Mouse (Mus musculus): ENCODE data around the gene Adam10. TPM values are rescaled to one million over a fixed set of nuclear protein-coding genes. Genes with fewer than 3 reads are reported as not detected.

Adam10 gene
- polyA plus RNA-seq, 1 experiment from 2014 or later: 61.5 TPM

- Histone ChIP-seq H3K4me3 (no peak overlapping the region), H3K9me3 (no peaks in the 10 kb centered on the region), H3K9ac (no peak overlapping the region), H3K27me3 (replicated peaks) (no peaks in the 10 kb centered on the region), H3K4me2 (no peak overlapping the region), H3K4me1 (peaks cover 6% of the 10 kb centered on the region; the same call in 1 of the 2 replicates), H3K36me3 (replicated peaks) (no peaks in the 10 kb centered on the region), H3K27ac (no peak overlapping the region)
- 87% methylated on average over 3 of the region's 3 CpGs for WGBS
- ATAC-seq (replicated peaks): no peak
Observed at GRCm38 (mm10) chr9:70801761-70802160, 123.0 kb downstream of the Adam10 start.

GRCm38 (mm10) chr9:70802816-70803215, 124.0 kb downstream of the Adam10 start:
- no peaks in the 10 kb centered on the region for H3K36me3 ChIP-seq (replicated peaks)
- H3K27ac ChIP-seq: no peak overlapping the region
- no peaks in the 10 kb centered on the region for H3K27me3 ChIP-seq (replicated peaks)
- no peak overlapping the region for H3K4me2 ChIP-seq
- no peak overlapping the region for H3K4me3 ChIP-seq
- H3K9me3 ChIP-seq: no peaks in the 10 kb centered on the region
- WGBS: 80% methylated on average over 3 of the region's 3 CpGs
- no peak for ATAC-seq (replicated peaks)
- H3K9ac ChIP-seq: no peak overlapping the region
- peaks cover 6% of the 10 kb centered on the region; the same call in 1 of the 2 replicates for H3K4me1 ChIP-seq

GRCm38 (mm10) chr9:70806069-70806468, 127.3 kb downstream of the Adam10 start:
- Histone ChIP-seq H3K27ac (no peak overlapping the region), H3K9ac (no peak overlapping the region), H3K4me2 (no peak overlapping the region), H3K4me3 (no peak overlapping the region), H3K36me3 (replicated peaks) (no peaks in the 10 kb centered on the region), H3K4me1 (no peaks in the 10 kb centered on the region; the same call in 1 of the 2 replicates), H3K9me3 (no peaks in the 10 kb centered on the region), H3K27me3 (replicated peaks) (no peaks in the 10 kb centered on the region)
- WGBS: 50% methylated on average over 1 of the region's 1 CpGs
- ATAC-seq (replicated peaks): no peak

- Histone ChIP-seq H3K36me3 (replicated peaks) (no peaks in the 10 kb centered on the region), H3K4me3 (no peak overlapping the region), H3K9me3 (no peaks in the 10 kb centered on the region), H3K4me2 (no peak overlapping the region), H3K9ac (no peak overlapping the region), H3K4me1 (no peaks in the 10 kb centered on the region), H3K27ac (no peak overlapping the region), H3K27me3 (replicated peaks) (no peaks in the 10 kb centered on the region)
- ATAC-seq (replicated peaks): no peak
- WGBS: 77% methylated on average over 11 of the region's 11 CpGs
Observed at GRCm38 (mm10) chr9:70807714-70808113, 128.9 kb downstream of the Adam10 start.

- Histone ChIP-seq H3K9me3 (no peaks in the 10 kb centered on the region), H3K27ac (no peak overlapping the region), H3K9ac (no peak overlapping the region), H3K36me3 (replicated peaks) (no peaks in the 10 kb centered on the region), H3K4me3 (no peak overlapping the region), H3K4me1 (no peaks in the 10 kb centered on the region), H3K27me3 (replicated peaks) (no peaks in the 10 kb centered on the region), H3K4me2 (no peak overlapping the region)
- ATAC-seq (replicated peaks): no peak
- WGBS: 96% methylated on average over 12 of the region's 12 CpGs
Observed at GRCm38 (mm10) chr9:70812551-70812950, 133.8 kb downstream of the Adam10 start.

GRCm38 (mm10) chr9:70816701-70817305, 138.0 kb downstream of the Adam10 start:
- no peaks in the 10 kb centered on the region for H3K9me3 ChIP-seq
- H3K27me3 ChIP-seq (replicated peaks): no peaks in the 10 kb centered on the region
- no peak overlapping the region for H3K4me3 ChIP-seq
- no peak overlapping the region for H3K27ac ChIP-seq
- WGBS: 57% methylated on average over 14 of the region's 14 CpGs
- H3K4me1 ChIP-seq: no peaks in the 10 kb centered on the region
- no peaks in the 10 kb centered on the region for H3K36me3 ChIP-seq (replicated peaks)
- ATAC-seq (replicated peaks): no peak
- H3K9ac ChIP-seq: no peak overlapping the region
- no peak overlapping the region for H3K4me2 ChIP-seq

GRCm38 (mm10) chr9:70817396-70817795, 138.6 kb downstream of the Adam10 start:
- H3K4me2 ChIP-seq: no peak overlapping the region
- no peak overlapping the region for H3K4me3 ChIP-seq
- no peak overlapping the region for H3K27ac ChIP-seq
- no peaks in the 10 kb centered on the region for H3K4me1 ChIP-seq
- H3K9ac ChIP-seq: no peak overlapping the region
- WGBS: 8% methylated on average over 1 of the region's 1 CpGs
- no peaks in the 10 kb centered on the region for H3K9me3 ChIP-seq
- H3K36me3 ChIP-seq (replicated peaks): no peaks in the 10 kb centered on the region
- H3K27me3 ChIP-seq (replicated peaks): no peaks in the 10 kb centered on the region
- ATAC-seq (replicated peaks): no peak

- H3K4me1 ChIP-seq: no peaks in the 10 kb centered on the region
- H3K27ac ChIP-seq: no peak overlapping the region
- no peaks in the 10 kb centered on the region for H3K27me3 ChIP-seq (replicated peaks)
- whole genome bisulfite sequencing: 87% methylated on average over 14 of the region's 14 CpGs
- no peaks in the 10 kb centered on the region for H3K36me3 ChIP-seq (replicated peaks)
- no peak for ATAC-seq (replicated peaks)
- H3K4me3 ChIP-seq: no peak overlapping the region
- H3K4me2 ChIP-seq: no peak overlapping the region
- H3K9me3 ChIP-seq: no peaks in the 10 kb centered on the region
- no peak overlapping the region for H3K9ac ChIP-seq
Observed at GRCm38 (mm10) chr9:70818739-70819138, 139.9 kb downstream of the Adam10 start.

GRCm38 (mm10) chr9:70824103-70824502, 145.3 kb downstream of the Adam10 start:
- Histone ChIP-seq H3K27ac (no peak overlapping the region), H3K9me3 (no peaks in the 10 kb centered on the region), H3K9ac (no peak overlapping the region), H3K36me3 (replicated peaks) (no peaks in the 10 kb centered on the region), H3K4me3 (no peak overlapping the region), H3K4me1 (no peaks in the 10 kb centered on the region), H3K27me3 (replicated peaks) (no peaks in the 10 kb centered on the region), H3K4me2 (no peak overlapping the region)
- 87% methylated on average over 3 of the region's 3 CpGs for WGBS
- no peak for ATAC-seq (replicated peaks)

- Histone ChIP-seq H3K36me3 (replicated peaks) (no peaks in the 10 kb centered on the region), H3K27ac (no peak overlapping the region), H3K4me1 (no peaks in the 10 kb centered on the region), H3K4me2 (no peak overlapping the region), H3K9ac (no peak overlapping the region), H3K9me3 (no peaks in the 10 kb centered on the region), H3K4me3 (no peak overlapping the region), H3K27me3 (replicated peaks) (no peaks in the 10 kb centered on the region)
- ATAC-seq (replicated peaks): no peak
- 90% methylated on average over 6 of the region's 6 CpGs for WGBS
Observed at GRCm38 (mm10) chr9:70827911-70828310, 149.1 kb downstream of the Adam10 start.

Small RNA genes lying within 50 kb of the gene (microRNA-seq; reads per million reads assigned to microRNA genes)
- gene Gm25149: not detected

Other genes starting within 250 kb of the Adam10 start
- gene Rnf111, start 175.3 kb upstream of the Adam10 start, polyA plus RNA-seq (2015; fragmentation: Nextera tagmentation; extraction: Ambion mirVana): 36.9 and 38.3 TPM in 2 replicates
- gene Sltm, start 136.2 kb upstream of the Adam10 start, polyA plus RNA-seq (2015; fragmentation: Nextera tagmentation; extraction: Ambion mirVana): 62.6 and 63.5 TPM in 2 replicates
- gene Gm10642, start 22.7 kb upstream of the Adam10 start, polyA plus RNA-seq (2015; fragmentation: Nextera tagmentation; extraction: Ambion mirVana): 0.19 and 0.75 TPM in 2 replicates
- 23.7 and 29.0 TPM in 2 replicates for gene Mindy2, start 21.8 kb upstream of the Adam10 start, polyA plus RNA-seq (2015; fragmentation: Nextera tagmentation; extraction: Ambion mirVana)